Mouse (Mus musculus) brain, embryonic 14.5 days (tissue): ENCODE data around the gene Mctp1.

ENCODE experiments used
- CTCF ChIP-seq: fragments of 200-500 bp; IDR thresholded peaks from 2 replicates; pipeline ENCODE4 v1.5.1; 2012; ENCODE audit warnings: inconsistent platforms, mild to moderate bottlenecking, moderate library complexity, borderline replicate concordance; ENCODE audit not compliant: insufficient read depth, insufficient read length; ENCODE audit errors: extremely low read depth
- POLR2A ChIP-seq: fragments of 200-500 bp; IDR thresholded peaks from 2 replicates; pipeline ENCODE4 v1.6.1; 2012; ENCODE audit warnings: mild to moderate bottlenecking, inconsistent platforms, borderline replicate concordance; ENCODE audit not compliant: poor library complexity, insufficient read depth, insufficient read length, severe bottlenecking; ENCODE audit errors: extremely low read depth

GRCm38 (mm10) chr13:76638282-76638681 is 253.9 kb downstream of the Mctp1 start:
- TF ChIP-seq POLR2A (no peak), CTCF (no peak)
